ENCODE assay signal across 8 mouse cellular contexts in genomic region chr13:95618859-95619258, GRCm38 (mm10). TPM values are rescaled to one million over a fixed set of nuclear protein-coding genes. Genes with fewer than 3 reads are reported as not detected.
A peak's percentile ranks its signal among the peaks of the same experiment; 100 is the strongest.
DNase-seq lines count a peak whose midpoint lies in the region; ATAC-seq and TF ChIP-seq lines count a peak whose summit lies in the region.

No protein-coding gene starts in this region.

- peak; percentile 15 for DNase-seq in CD4-positive, CD25-positive, alpha-beta regulatory T cell, adult 2 months (ENCODE audit: low read depth, low spot score)
- DNase-seq in thymus, adult 2 months: no peak
- DNase-seq in thymus, adult 18-20 months: no peak
- DNase-seq in urinary bladder, postnatal 36 days (ENCODE audit: low spot score in 2 of 2): no peak
- no peak for DNase-seq in left cerebral cortex, adult 9 months (ENCODE audit: low spot score in 2 of 2)
- DNase-seq in natural killer cell, adult 2 months (ENCODE audit: low spot score in 2 of 2): no peak

- peak overlapping the region; percentile 94 for H3K9ac ChIP-seq in liver, embryonic 15.5 days

- H3K36me3 ChIP-seq in thymus, adult 2 months (ENCODE audit: control insufficient read depth, insufficient read depth, low read length): no peaks in the 10 kb centered on the region
- peaks cover 19% of the 10 kb centered on the region; the same call in 1 of the 2 replicates for H3K36me3 ChIP-seq in liver, embryonic 15.5 days (replicated peaks)

- no peak overlapping the region for H3K27ac ChIP-seq in thymus, adult 2 months (ENCODE audit: control insufficient read depth, insufficient read depth, low read length)
- H3K27ac ChIP-seq in liver, embryonic 15.5 days (replicated peaks): peak overlapping the region; percentile 86; the same call in 1 of the 2 replicates

- no peaks in the 10 kb centered on the region for H3K27me3 ChIP-seq in thymus, adult 2 months (ENCODE audit: control insufficient read depth, insufficient read depth, low read length)
- H3K27me3 ChIP-seq in liver, embryonic 15.5 days: peaks cover 7% of the 10 kb centered on the region

- H3K4me2 ChIP-seq in liver, embryonic 15.5 days: peak overlapping the region; percentile 90

- no peak for ATAC-seq in CD4-positive, CD25-positive, alpha-beta regulatory T cell, adult 4 months
- no peak for ATAC-seq in liver, embryonic 15.5 days (ENCODE audit: insufficient read depth)

- TF ChIP-seq POLR2A in thymus, adult 2 months (IDR thresholded peaks at IDR 0.05; ENCODE audit: control insufficient read depth, extremely low read depth, insufficient read depth, low read length, poor library complexity): no peak

- TF ChIP-seq CTCF in thymus, adult 2 months (IDR thresholded peaks at IDR 0.05; ENCODE audit: borderline replicate concordance, control insufficient read depth, extremely low read depth, insufficient read depth, low read length, poor library complexity): no peak

- 18% methylated on average over 13 of the region's 13 CpGs for WGBS in thymus, adult 2 months
- 14% methylated on average over 13 of the region's 13 CpGs for WGBS in liver, embryonic 15.5 days (ENCODE audit: insufficient replicate concordance)

- H3K4me3 ChIP-seq in thymus, adult 2 months (ENCODE audit: control insufficient read depth, insufficient read depth, low read length): 0 out of 2 replicates have a peak overlapping the region, but pooled peaks have one; percentile 73
- H3K4me3 ChIP-seq in liver, embryonic 15.5 days (replicated peaks): peak overlapping the region; percentile 85

- H3K9me3 ChIP-seq in liver, embryonic 15.5 days (replicated peaks): no peaks in the 10 kb centered on the region

- H3K4me1 ChIP-seq in thymus, adult 2 months (replicated peaks; ENCODE audit: control insufficient read depth, insufficient read depth, low read length): peaks cover 12% of the 10 kb centered on the region
- H3K4me1 ChIP-seq in liver, embryonic 15.5 days (replicated peaks): peaks cover 42% of the 10 kb centered on the region

RNA-seq across cellular contexts. Expression of gene F2r, which starts 0.6 kb away (rescaled TPM):
- 10 to 100 TPM; 21.4 to 25.0 TPM for polyA plus RNA-seq in CD4-positive, CD25-positive, alpha-beta regulatory T cell, adult 4 months (2017; shearing (Covaris generic))
- 11.6 and 13.0 TPM in 2 replicates for polyA plus RNA-seq in thymus, adult 2 months (2012; rRNA removed)
- polyA plus RNA-seq in liver, embryonic 15.5 days (2015; fragmentation: Nextera tagmentation; extraction: Ambion mirVana): 32.3 and 35.9 TPM in 2 replicates
